Mouse (Mus musculus) hindbrain, embryonic 12.5 days (tissue): ENCODE measurements around the gene Lix1. TPM values are rescaled to one million over a fixed set of nuclear protein-coding genes. Genes with fewer than 3 reads are reported as not detected.

Experiments
- ATAC-seq: fragments of 200-750 bp; cut with Nextera tagmentation; 2 replicates; pipeline ENCODE4 v1.8.0; 2017; ENCODE audit warnings: moderate TSS enrichment; ENCODE audit not compliant: low FRiP score
- H3K27ac ChIP-seq: fragments of 300-500 bp; sonication (generic); 2 replicates; pipeline ENCODE4 v1.5.1; 2016; ENCODE audit warnings: mild to moderate bottlenecking
- H3K27me3 ChIP-seq: fragments of 300-500 bp; sonication (generic); 2 replicates; pipeline ENCODE4 v1.6.1; 2016; ENCODE audit warnings: mild to moderate bottlenecking
- H3K36me3 ChIP-seq: fragments of 300-500 bp; sonication (generic); 2 replicates; pipeline ENCODE4 v1.6.1; 2016; ENCODE audit warnings: mild to moderate bottlenecking
- H3K4me1 ChIP-seq: fragments of 300-500 bp; sonication (generic); 2 replicates; pipeline ENCODE4 v1.6.1; 2016
- H3K4me2 ChIP-seq: fragments of 300-500 bp; sonication (generic); replicated peaks from 2 replicates; pipeline ENCODE4 v1.6.1; 2016; ENCODE audit warnings: mild to moderate bottlenecking
- H3K4me3 ChIP-seq: fragments of 300-500 bp; sonication (generic); 2 replicates; pipeline ENCODE4 v1.5.1; 2016; ENCODE audit warnings: mild to moderate bottlenecking
- H3K9ac ChIP-seq: fragments of 300-500 bp; sonication (generic); 2 replicates; pipeline ENCODE4 v1.6.1; 2016; ENCODE audit warnings: mild to moderate bottlenecking, moderate library complexity
- H3K9me3 ChIP-seq: fragments of 300-500 bp; sonication (generic); replicated peaks from 2 replicates; pipeline ENCODE4 v1.6.1; 2016; ENCODE audit warnings: mild to moderate bottlenecking
- WGBS: fragments of 180-500 bp; shearing (Covaris S2); methylation state at CpG from one replicate; pipeline ENCODE4 v1.1.7; 2016; 5-methylcytosine and 5-hydroxymethylcytosine counted together
- polyA plus RNA-seq: library from polyadenylated mRNA; unstranded; fragments of >200 nt; fragmentation: Nextera tagmentation; extraction: Ambion mirVana; gene quantifications from 2 replicates; pipeline ENCODE4 v1.2.1, GENCODE M21; 2016

Gene Lix1
- polyA plus RNA-seq, 1 experiment from 2014 or later = 18.6 TPM

GRCm38 (mm10) chr17:17398664-17399063 is 3.8 kb upstream of the Lix1 start:
- no peak for ATAC-seq
- no peak overlapping the region for H3K4me3 ChIP-seq
- H3K27ac ChIP-seq = no peak overlapping the region
- no peaks in the 10 kb centered on the region for H3K9me3 ChIP-seq
- H3K27me3 ChIP-seq = no peaks in the 10 kb centered on the region
- H3K4me1 ChIP-seq = no peaks in the 10 kb centered on the region
- peaks cover 3% of the 10 kb centered on the region; the same call in 1 of the 2 replicates for H3K36me3 ChIP-seq
- H3K4me2 ChIP-seq = no peak overlapping the region
- 80% methylated on average over 2 of the region's 2 CpGs for WGBS
- H3K9ac ChIP-seq = no peak overlapping the region

GRCm38 (mm10) chr17:17403038-17403437 is 566 bp downstream of the Lix1 start:
- peak; percentile 35; the same call in 1 of the 2 replicates for ATAC-seq
- Histone ChIP-seq H3K36me3 (no peaks in the 10 kb centered on the region), H3K4me1 (no peaks in the 10 kb centered on the region), H3K9me3 (no peaks in the 10 kb centered on the region), H3K9ac (no peak overlapping the region), H3K4me3 (peak overlapping the region; percentile 20), H3K27me3 (no peaks in the 10 kb centered on the region), H3K4me2 (peak overlapping the region; percentile 35), H3K27ac (no peak overlapping the region)
- WGBS = 31% methylated on average over 5 of the region's 5 CpGs

GRCm38 (mm10) chr17:17403578-17404112 is 1.2 kb downstream of the Lix1 start:
- Histone ChIP-seq H3K27ac (no peak overlapping the region), H3K36me3 (no peaks in the 10 kb centered on the region), H3K9me3 (no peaks in the 10 kb centered on the region), H3K27me3 (no peaks in the 10 kb centered on the region), H3K4me2 (peak overlapping the region; percentile 35), H3K9ac (no peak overlapping the region), H3K4me1 (no peaks in the 10 kb centered on the region), H3K4me3 (peak overlapping the region; percentile 3; the same call in 1 of the 2 replicates)
- WGBS = 27% methylated on average over 3 of the region's 3 CpGs
- ATAC-seq = no peak

- Histone ChIP-seq H3K27me3 (no peaks in the 10 kb centered on the region), H3K27ac (no peak overlapping the region), H3K9me3 (no peaks in the 10 kb centered on the region), H3K4me2 (no peak overlapping the region), H3K4me1 (peaks cover 6% of the 10 kb centered on the region; the same call in 1 of the 2 replicates), H3K36me3 (no peaks in the 10 kb centered on the region), H3K9ac (no peak overlapping the region), H3K4me3 (no peak overlapping the region)
- ATAC-seq = no peak
- 39% methylated on average over 8 of the region's 8 CpGs for WGBS
Measured at GRCm38 (mm10) chr17:17404811-17405544, 2.5 kb downstream of the Lix1 start.

GRCm38 (mm10) chr17:17405606-17406005 is 3.1 kb downstream of the Lix1 start:
- Histone ChIP-seq H3K36me3 (no peaks in the 10 kb centered on the region), H3K4me3 (no peak overlapping the region), H3K9me3 (no peaks in the 10 kb centered on the region), H3K9ac (no peak overlapping the region), H3K27me3 (no peaks in the 10 kb centered on the region), H3K4me1 (peaks cover 6% of the 10 kb centered on the region; the same call in 1 of the 2 replicates), H3K27ac (no peak overlapping the region), H3K4me2 (no peak overlapping the region)
- WGBS = 67% methylated on average over 1 of the region's 1 CpGs
- no peak for ATAC-seq

GRCm38 (mm10) chr17:17408137-17408536 is 5.7 kb downstream of the Lix1 start:
- Histone ChIP-seq H3K4me3 (no peak overlapping the region), H3K27me3 (no peaks in the 10 kb centered on the region), H3K9me3 (no peaks in the 10 kb centered on the region), H3K27ac (no peak overlapping the region), H3K4me2 (no peak overlapping the region), H3K36me3 (no peaks in the 10 kb centered on the region), H3K4me1 (peaks cover 6% of the 10 kb centered on the region; the same call in 1 of the 2 replicates), H3K9ac (no peak overlapping the region)
- WGBS = 41% methylated on average over 6 of the region's 6 CpGs
- no peak for ATAC-seq

GRCm38 (mm10) chr17:17408720-17409478 is 6.4 kb downstream of the Lix1 start:
- no peak overlapping the region for H3K27ac ChIP-seq
- 39% methylated on average over 6 of the region's 6 CpGs for WGBS

GRCm38 (mm10) chr17:17409601-17410000 is 7.1 kb downstream of the Lix1 start:
- H3K27ac ChIP-seq = 0 out of 2 replicates have a peak overlapping the region, but pooled peaks have one; percentile 24
- ATAC-seq = 0 out of 2 replicates have a peak, but pooled peaks have one; percentile 51
- H3K4me1 ChIP-seq = peaks cover 6% of the 10 kb centered on the region; the same call in 1 of the 2 replicates
- H3K9me3 ChIP-seq = no peaks in the 10 kb centered on the region
- H3K4me3 ChIP-seq = no peak overlapping the region
- no peak overlapping the region for H3K9ac ChIP-seq
- H3K36me3 ChIP-seq = no peaks in the 10 kb centered on the region
- 0% methylated on average over 2 of the region's 2 CpGs for WGBS
- H3K27me3 ChIP-seq = no peaks in the 10 kb centered on the region
- H3K4me2 ChIP-seq = no peak overlapping the region

More at GRCm38 (mm10) chr17:17408720-17409478, 6.4 kb downstream of the Lix1 start:
- H3K4me1 ChIP-seq = peaks cover 6% of the 10 kb centered on the region; the same call in 1 of the 2 replicates
- H3K4me2 ChIP-seq = no peak overlapping the region
- no peaks in the 10 kb centered on the region for H3K36me3 ChIP-seq
- H3K4me3 ChIP-seq = no peak overlapping the region
- peak; percentile 71; the same call in 1 of the 2 replicates for ATAC-seq
- H3K9me3 ChIP-seq = no peaks in the 10 kb centered on the region
- no peaks in the 10 kb centered on the region for H3K27me3 ChIP-seq
- no peak overlapping the region for H3K9ac ChIP-seq

- Histone ChIP-seq H3K27ac (no peak overlapping the region), H3K36me3 (no peaks in the 10 kb centered on the region), H3K4me3 (no peak overlapping the region), H3K9me3 (no peaks in the 10 kb centered on the region), H3K4me1 (peaks cover 6% of the 10 kb centered on the region; the same call in 1 of the 2 replicates), H3K9ac (no peak overlapping the region), H3K27me3 (no peaks in the 10 kb centered on the region), H3K4me2 (no peak overlapping the region)
- WGBS = 76% methylated on average over 2 of the region's 2 CpGs
- ATAC-seq = no peak
Measured at GRCm38 (mm10) chr17:17411443-17411842, 9.0 kb downstream of the Lix1 start.

- no peak overlapping the region for H3K4me2 ChIP-seq
- H3K27ac ChIP-seq = no peak overlapping the region
- no peak overlapping the region for H3K4me3 ChIP-seq
- no peaks in the 10 kb centered on the region for H3K36me3 ChIP-seq
- no peaks in the 10 kb centered on the region for H3K9me3 ChIP-seq
- H3K27me3 ChIP-seq = no peaks in the 10 kb centered on the region
- 95% methylated on average over 2 of the region's 2 CpGs for WGBS
- H3K4me1 ChIP-seq = peaks cover 6% of the 10 kb centered on the region; the same call in 1 of the 2 replicates
- ATAC-seq = no peak
- no peak overlapping the region for H3K9ac ChIP-seq
Measured at GRCm38 (mm10) chr17:17412176-17412575, 9.7 kb downstream of the Lix1 start.

- Histone ChIP-seq H3K9me3 (no peaks in the 10 kb centered on the region), H3K4me1 (peaks cover 4% of the 10 kb centered on the region; the same call in 1 of the 2 replicates), H3K27me3 (no peaks in the 10 kb centered on the region), H3K4me2 (no peak overlapping the region), H3K27ac (no peak overlapping the region), H3K4me3 (no peak overlapping the region), H3K9ac (no peak overlapping the region), H3K36me3 (no peaks in the 10 kb centered on the region)
- WGBS = 89% methylated on average over 3 of the region's 3 CpGs
- no peak for ATAC-seq
Measured at GRCm38 (mm10) chr17:17414206-17414605, 11.7 kb downstream of the Lix1 start.
